Mouse (Mus musculus) E14TG2a.4 (cell line): Measurements from ENCODE around the gene Cxcl17.

Experiments
- CTCF ChIP-seq: conservative IDR thresholded peaks from 2 replicates; pipeline ENCODE4 v1.5.1; 2014; ENCODE audit warnings: low read length
- NANOG ChIP-seq: IDR thresholded peaks from 2 replicates; pipeline ENCODE4 v1.6.1; 2014; ENCODE audit warnings: borderline replicate concordance, low read length, mixed read lengths

DNA sequence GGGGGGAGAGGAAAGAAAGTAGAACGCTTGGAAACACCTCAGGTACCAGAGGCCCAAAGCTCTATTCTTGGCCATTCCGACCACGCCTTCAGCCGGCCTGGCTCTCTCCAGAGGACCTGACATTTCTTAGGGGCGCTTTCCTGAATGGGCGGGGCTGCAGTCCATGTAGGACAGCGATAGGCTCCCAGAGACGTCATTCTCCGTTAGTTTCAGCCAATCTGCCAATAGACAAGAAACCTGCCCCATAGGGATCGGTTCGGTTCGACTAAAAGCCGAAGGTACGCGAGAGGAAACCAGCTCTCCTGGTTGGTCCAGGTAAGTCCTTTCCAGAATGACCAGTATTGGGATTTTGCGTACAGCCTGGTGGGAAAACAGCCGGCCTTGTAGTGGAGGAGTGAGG, 36.1 kb downstream of the Cxcl17 start:
- TF ChIP-seq CTCF (no peak), NANOG (no peak)
